Comparison of ENCODE assay signal across 7 mouse cellular contexts in genomic region chr9:44724223-44724622, GRCm38 (mm10). TPM values are rescaled to one million over a fixed set of nuclear protein-coding genes. Genes with fewer than 3 reads are reported as not detected.
A peak's percentile ranks its signal among the peaks of the same experiment; 100 is the strongest.
DNase-seq lines count a peak whose midpoint lies in the region; ATAC-seq lines count a peak whose summit lies in the region.

No protein-coding gene starts in this region.

- WGBS in midbrain, embryonic 12.5 days = 32% methylated on average over 6 of the region's 6 CpGs
- WGBS in midbrain, embryonic 11.5 days = 47% methylated on average over 6 of the region's 6 CpGs
- WGBS in forebrain, embryonic 13.5 days = 55% methylated on average over 6 of the region's 6 CpGs
- WGBS in stomach, embryonic 15.5 days = 47% methylated on average over 6 of the region's 6 CpGs
- 72% methylated on average over 6 of the region's 6 CpGs for WGBS in liver, embryonic 11.5 days

- no peak for ATAC-seq in midbrain, embryonic 12.5 days (ENCODE audit: low FRiP score, low read depth)
- no peak for ATAC-seq in midbrain, embryonic 11.5 days (ENCODE audit: low FRiP score)
- ATAC-seq in forebrain, embryonic 13.5 days = no peak
- no peak for ATAC-seq in stomach, embryonic 15.5 days (ENCODE audit: insufficient read depth, low FRiP score, low read depth)
- ATAC-seq in liver, embryonic 11.5 days (replicated peaks; ENCODE audit: low FRiP score) = no peak

- H3K9ac ChIP-seq in midbrain, embryonic 12.5 days (replicated peaks) = no peak overlapping the region
- no peak overlapping the region for H3K9ac ChIP-seq in midbrain, embryonic 11.5 days (ENCODE audit: low read length)
- no peak overlapping the region for H3K9ac ChIP-seq in forebrain, embryonic 13.5 days
- H3K9ac ChIP-seq in stomach, embryonic 15.5 days = no peak overlapping the region
- H3K9ac ChIP-seq in liver, embryonic 11.5 days (ENCODE audit: low read depth, low read length) = no peak overlapping the region

- DNase-seq in midbrain, embryonic 11.5 days (ENCODE audit: low spot score, missing footprints) = no peak
- peak; percentile 68 for DNase-seq in heart, postnatal 25 days (ENCODE audit: low spot score)
- DNase-seq in lung, adult 18-20 months = peak; percentile 79 to 89
- DNase-seq in liver, embryonic 11.5 days (ENCODE audit: low spot score) = no peak

- intact Hi-C loops in heart, postnatal 25 days (cut with DNase I) = loop anchor here (5.0 kb wide), 1 partner anchor 43 kb away; the partner anchor contains the start of genes Arcn1 and Ift46

- peaks cover 3% of the 10 kb centered on the region; the same call in 1 of the 2 replicates for H3K27me3 ChIP-seq in midbrain, embryonic 12.5 days
- no peaks in the 10 kb centered on the region for H3K27me3 ChIP-seq in midbrain, embryonic 11.5 days (ENCODE audit: control insufficient read depth, insufficient read depth, low read length)
- H3K27me3 ChIP-seq in forebrain, embryonic 13.5 days = no peaks in the 10 kb centered on the region
- no peaks in the 10 kb centered on the region for H3K27me3 ChIP-seq in stomach, embryonic 15.5 days (replicated peaks)
- no peaks in the 10 kb centered on the region for H3K27me3 ChIP-seq in liver, embryonic 11.5 days (replicated peaks; ENCODE audit: control insufficient read depth, insufficient read depth, low read length)

- H3K27ac ChIP-seq in midbrain, embryonic 12.5 days (replicated peaks) = peak overlapping the region; percentile 70
- H3K27ac ChIP-seq in midbrain, embryonic 11.5 days (ENCODE audit: low read depth, low read length) = no peak overlapping the region; the same call in 1 of the 2 replicates
- peak overlapping the region; percentile 68 for H3K27ac ChIP-seq in forebrain, embryonic 13.5 days
- H3K27ac ChIP-seq in stomach, embryonic 15.5 days = peak overlapping the region; percentile 63
- no peak overlapping the region for H3K27ac ChIP-seq in liver, embryonic 11.5 days (ENCODE audit: low read depth, low read length)

- H3K36me3 ChIP-seq in midbrain, embryonic 12.5 days = no peaks in the 10 kb centered on the region
- no peaks in the 10 kb centered on the region for H3K36me3 ChIP-seq in midbrain, embryonic 11.5 days (ENCODE audit: control insufficient read depth, insufficient read depth, low read length)
- H3K36me3 ChIP-seq in forebrain, embryonic 13.5 days (ENCODE audit: poor library complexity, severe bottlenecking) = no peaks in the 10 kb centered on the region
- H3K36me3 ChIP-seq in stomach, embryonic 15.5 days = no peaks in the 10 kb centered on the region
- H3K36me3 ChIP-seq in liver, embryonic 11.5 days (ENCODE audit: control insufficient read depth, insufficient read depth, low read length) = no peaks in the 10 kb centered on the region

- peaks cover 73% of the 10 kb centered on the region for H3K4me1 ChIP-seq in midbrain, embryonic 12.5 days
- H3K4me1 ChIP-seq in midbrain, embryonic 11.5 days (ENCODE audit: control insufficient read depth, insufficient read depth, low read length) = peaks cover 48% of the 10 kb centered on the region
- H3K4me1 ChIP-seq in forebrain, embryonic 13.5 days = peaks cover 68% of the 10 kb centered on the region
- peaks cover 47% of the 10 kb centered on the region for H3K4me1 ChIP-seq in stomach, embryonic 15.5 days
- H3K4me1 ChIP-seq in liver, embryonic 11.5 days (replicated peaks; ENCODE audit: control insufficient read depth, insufficient read depth, low read length) = peaks cover 24% of the 10 kb centered on the region

- H3K9me3 ChIP-seq in midbrain, embryonic 12.5 days = no peaks in the 10 kb centered on the region
- H3K9me3 ChIP-seq in midbrain, embryonic 11.5 days (ENCODE audit: control insufficient read depth, low read length) = no peaks in the 10 kb centered on the region
- H3K9me3 ChIP-seq in forebrain, embryonic 13.5 days (replicated peaks) = no peaks in the 10 kb centered on the region
- no peaks in the 10 kb centered on the region for H3K9me3 ChIP-seq in stomach, embryonic 15.5 days
- no peaks in the 10 kb centered on the region for H3K9me3 ChIP-seq in liver, embryonic 11.5 days (ENCODE audit: control insufficient read depth, low read length)

- H3K4me2 ChIP-seq in midbrain, embryonic 12.5 days (replicated peaks) = no peak overlapping the region
- no peak overlapping the region for H3K4me2 ChIP-seq in midbrain, embryonic 11.5 days
- H3K4me2 ChIP-seq in forebrain, embryonic 13.5 days = no peak overlapping the region
- H3K4me2 ChIP-seq in stomach, embryonic 15.5 days = no peak overlapping the region
- no peak overlapping the region for H3K4me2 ChIP-seq in liver, embryonic 11.5 days

- H3K4me3 ChIP-seq in midbrain, embryonic 12.5 days = no peak overlapping the region
- H3K4me3 ChIP-seq in midbrain, embryonic 11.5 days (ENCODE audit: low read depth, low read length) = no peak overlapping the region
- H3K4me3 ChIP-seq in forebrain, embryonic 13.5 days = no peak overlapping the region
- no peak overlapping the region for H3K4me3 ChIP-seq in stomach, embryonic 15.5 days (replicated peaks)
- H3K4me3 ChIP-seq in liver, embryonic 11.5 days (ENCODE audit: low read depth, low read length) = no peak overlapping the region

RNA-seq across cellular contexts. Expression of gene Phldb1, which starts 10.8 kb away (rescaled TPM):
- polyA plus RNA-seq in midbrain, embryonic 12.5 days (2016; fragmentation: Nextera tagmentation; extraction: Ambion mirVana) = 72.8 and 74.5 TPM in 2 replicates
- polyA plus RNA-seq in midbrain, embryonic 11.5 days (2014; fragmentation: Nextera tagmentation; extraction: Ambion mirVana) = 28.8 and 32.8 TPM in 2 replicates
- polyA plus RNA-seq in forebrain, embryonic 13.5 days (2015; fragmentation: Nextera tagmentation; extraction: Ambion mirVana) = 36.4 and 40.9 TPM in 2 replicates
- total RNA-seq in heart, postnatal 25 days (2021) = 100 to 1,000 TPM; 115 to 121 TPM
- polyA plus RNA-seq in stomach, embryonic 15.5 days (2015; fragmentation: Nextera tagmentation; extraction: Ambion mirVana) = 24.0 and 25.4 TPM in 2 replicates
- polyA plus RNA-seq in liver, embryonic 11.5 days (2014; fragmentation: Nextera tagmentation; extraction: Ambion mirVana) = 10.6 and 10.9 TPM in 2 replicates

RNA-seq across cellular contexts. Expression of gene Arcn1, which starts 43.4 kb away (rescaled TPM):
- polyA plus RNA-seq in midbrain, embryonic 12.5 days (2016; fragmentation: Nextera tagmentation; extraction: Ambion mirVana) = 175 and 179 TPM in 2 replicates
- 191 and 213 TPM in 2 replicates for polyA plus RNA-seq in midbrain, embryonic 11.5 days (2014; fragmentation: Nextera tagmentation; extraction: Ambion mirVana)
- 132 and 137 TPM in 2 replicates for polyA plus RNA-seq in forebrain, embryonic 13.5 days (2015; fragmentation: Nextera tagmentation; extraction: Ambion mirVana)
- 10 to 100 TPM; 85.4 to 85.5 TPM for total RNA-seq in heart, postnatal 25 days (2021)
- polyA plus RNA-seq in stomach, embryonic 15.5 days (2015; fragmentation: Nextera tagmentation; extraction: Ambion mirVana) = 189 and 208 TPM in 2 replicates
- 171 and 202 TPM in 2 replicates for polyA plus RNA-seq in liver, embryonic 11.5 days (2014; fragmentation: Nextera tagmentation; extraction: Ambion mirVana)

RNA-seq across cellular contexts. Expression of gene Ift46, which starts 43.5 kb away (rescaled TPM):
- 156 TPM in 2 replicates for polyA plus RNA-seq in midbrain, embryonic 12.5 days (2016; fragmentation: Nextera tagmentation; extraction: Ambion mirVana)
- polyA plus RNA-seq in midbrain, embryonic 11.5 days (2014; fragmentation: Nextera tagmentation; extraction: Ambion mirVana) = 141 and 149 TPM in 2 replicates
- 154 and 164 TPM in 2 replicates for polyA plus RNA-seq in forebrain, embryonic 13.5 days (2015; fragmentation: Nextera tagmentation; extraction: Ambion mirVana)
- total RNA-seq in heart, postnatal 25 days (2021) = 10 to 100 TPM; 32.0 to 39.5 TPM
- polyA plus RNA-seq in stomach, embryonic 15.5 days (2015; fragmentation: Nextera tagmentation; extraction: Ambion mirVana) = 84.3 and 84.4 TPM in 2 replicates
- 48.9 and 54.0 TPM in 2 replicates for polyA plus RNA-seq in liver, embryonic 11.5 days (2014; fragmentation: Nextera tagmentation; extraction: Ambion mirVana)

RNA-seq across cellular contexts. Expression of gene Treh, which starts 51.2 kb away (rescaled TPM):
- not detected in 2 replicates for polyA plus RNA-seq in midbrain, embryonic 12.5 days (2016; fragmentation: Nextera tagmentation; extraction: Ambion mirVana)
- not detected in 2 replicates for polyA plus RNA-seq in midbrain, embryonic 11.5 days (2014; fragmentation: Nextera tagmentation; extraction: Ambion mirVana)
- polyA plus RNA-seq in forebrain, embryonic 13.5 days (2015; fragmentation: Nextera tagmentation; extraction: Ambion mirVana) = not detected in 2 replicates
- not detected for total RNA-seq in heart, postnatal 25 days (2021)
- 0.13 TPM in 1 of 2 replicates, not detected in the other for polyA plus RNA-seq in stomach, embryonic 15.5 days (2015; fragmentation: Nextera tagmentation; extraction: Ambion mirVana)
- polyA plus RNA-seq in liver, embryonic 11.5 days (2014; fragmentation: Nextera tagmentation; extraction: Ambion mirVana) = not detected in 2 replicates

Comparison
In these comparisons a context has a peak if more than half of its experiments do, and no peak if none do; other contexts are left out.
1. H3K27ac ChIP-seq: peak in midbrain, embryonic 12.5 days (single experiment), forebrain, embryonic 13.5 days (single experiment) and stomach, embryonic 15.5 days (single experiment); none in midbrain, embryonic 11.5 days (single experiment) and liver, embryonic 11.5 days (single experiment).
2. DNase-seq: peak in heart, postnatal 25 days (single experiment) and lung, adult 18-20 months (2 of 2); none in midbrain, embryonic 11.5 days (single experiment) and liver, embryonic 11.5 days (single experiment).